Mouse (Mus musculus) erythroid progenitor cell, adult 5-6 weeks (primary cell): Measurements from ENCODE around the gene Rpgrip1l. TPM values are rescaled to one million over a fixed set of nuclear protein-coding genes. Genes with fewer than 3 reads are reported as not detected.

Experiments used
- total RNA-seq, 2 experiments: library from RNA; stranded (forward) in 1 of 2; stranded (reverse) in 1 of 2; fragments of 150-400 nt in 1 of 2; fragments of 186-747, 209-891 nt in 1 of 2; gene quantifications; 2 replicates each; pipeline versions ENCODE4 v1.2.3 to v1.2.4; 2015 to 2017; ENCODE audit warnings: low replicate concordance in 2 of 2

Gene Rpgrip1l
- total RNA-seq, 2 experiments from 2014 or later = 10.1 to 11.4 TPM

Other genes starting within 250 kb of the Rpgrip1l start
- gene Rbl2, start 243.2 kb downstream of the Rpgrip1l start, total RNA-seq (2015; ENCODE audit: low replicate concordance) = 24.5 and 28.9 TPM in 2 replicates
- 20.0 and 28.2 TPM in 2 replicates for gene Rbl2, start 243.2 kb downstream of the Rpgrip1l start, total RNA-seq (2017; ENCODE audit: low replicate concordance)
- gene Aktip, start 113.3 kb downstream of the Rpgrip1l start, total RNA-seq (2015; ENCODE audit: low replicate concordance) = 2.2 and 3.4 TPM in 2 replicates
- gene Aktip, start 113.3 kb downstream of the Rpgrip1l start, total RNA-seq (2017; ENCODE audit: low replicate concordance) = 0.23 and 3.9 TPM in 2 replicates
- gene Fto, start 263 bp upstream of the Rpgrip1l start, total RNA-seq (2015; ENCODE audit: low replicate concordance) = 7.5 and 17.3 TPM in 2 replicates
- gene Fto, start 263 bp upstream of the Rpgrip1l start, total RNA-seq (2017; ENCODE audit: low replicate concordance) = 7.9 and 16.6 TPM in 2 replicates